In the genomic region with DNA sequence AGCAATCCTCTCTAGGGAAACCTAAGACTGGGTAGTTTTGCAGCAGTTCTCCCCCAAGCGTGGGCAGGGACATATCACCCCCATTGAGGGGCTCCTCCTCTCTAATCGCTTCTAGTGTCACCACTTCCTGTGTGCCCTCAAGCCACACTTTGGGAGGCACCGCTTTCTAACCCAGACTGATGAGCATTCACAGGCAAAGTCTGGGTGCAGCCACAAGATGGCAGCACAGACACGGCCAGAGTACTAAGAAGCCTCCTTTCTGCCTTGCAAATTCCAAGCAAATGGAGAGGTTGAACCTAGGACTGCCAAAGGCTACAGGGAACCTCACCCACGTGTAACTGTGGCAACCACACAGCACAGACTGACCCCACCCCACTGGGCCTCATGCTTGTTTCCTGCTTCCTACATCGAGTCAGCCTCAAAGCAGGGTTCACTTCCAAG, we compare ENCODE assay signal across 7 mouse cellular contexts. TPM values are rescaled to one million over a fixed set of nuclear protein-coding genes. Genes with fewer than 3 reads are reported as not detected.
DNase-seq lines count a peak whose midpoint lies in the region; ATAC-seq lines count a peak whose summit lies in the region.

No protein-coding gene starts in this region.

- DNase-seq in adipocyte (ENCODE audit: low spot score) = peak; percentile 91
- peak; percentile 79 for DNase-seq in gastrocnemius, postnatal 10 days
- DNase-seq in left cerebral cortex, postnatal 25 days (ENCODE audit: low spot score in 2 of 2) = peak; percentile 76 to 89
- DNase-seq in mesoderm, embryonic 11.5 days (ENCODE audit: low read depth, low spot score) = peak; percentile 91
- peak; percentile 76 for DNase-seq in right cerebral cortex, postnatal 4 days

- intact Hi-C loops in left cerebral cortex, postnatal 25 days (cut with DNase I) = loop anchor here (1.0 to 5.0 kb wide), 3 partner anchors 35 to 79 kb away; a partner anchor contains a TSS

- peak; percentile 57 for ATAC-seq in common myeloid progenitor, adult 5-6 weeks (replicated peaks; ENCODE audit: low read depth, poor library complexity, severe bottlenecking)
- ATAC-seq in inflammation-experienced regulatory T-cells, adult 6 months = peak; percentile 76

RNA-seq across cellular contexts. Expression of a gene that starts 3.3 kb away (rescaled TPM):
- total RNA-seq in common myeloid progenitor, adult 5-6 weeks (2017) = 15.7 and 18.1 TPM in 2 replicates
- 1 to 10 TPM; 1.9 to 2.9 TPM for total RNA-seq in gastrocnemius, postnatal 10 days (2021)
- polyA plus RNA-seq in inflammation-experienced regulatory T-cells, adult 6 months (2017; shearing (Covaris generic)) = 10 to 100 TPM; 55.3 to 73.9 (median 67.2) TPM
- 1 to 10 TPM; 1.9 to 2.3 TPM for total RNA-seq in left cerebral cortex, postnatal 25 days (2021)

RNA-seq across cellular contexts. Expression of a gene that starts 12.8 kb away (rescaled TPM):
- total RNA-seq in common myeloid progenitor, adult 5-6 weeks (2017) = 0.39 and 2.2 TPM in 2 replicates
- 10 to 100 TPM; 14.9 to 17.4 TPM for total RNA-seq in gastrocnemius, postnatal 10 days (2021)
- polyA plus RNA-seq in inflammation-experienced regulatory T-cells, adult 6 months (2017; shearing (Covaris generic)) = 1 to 10 TPM in 1 of 3 experiments, under 1 TPM in 2; 0.54 to 1.2 (median 0.59) TPM
- total RNA-seq in left cerebral cortex, postnatal 25 days (2021) = 10 to 100 TPM; 21.7 to 30.7 TPM

RNA-seq across cellular contexts. Expression of a gene that starts 17.9 kb away (rescaled TPM):
- 28.8 and 47.4 TPM in 2 replicates for total RNA-seq in common myeloid progenitor, adult 5-6 weeks (2017)
- 10 to 100 TPM; 31.1 to 40.5 TPM for total RNA-seq in gastrocnemius, postnatal 10 days (2021)
- 10 to 100 TPM; 46.6 to 50.3 (median 47.0) TPM for polyA plus RNA-seq in inflammation-experienced regulatory T-cells, adult 6 months (2017; shearing (Covaris generic))
- 10 to 100 TPM; 50.8 to 51.8 TPM for total RNA-seq in left cerebral cortex, postnatal 25 days (2021)

RNA-seq across cellular contexts. Expression of a gene that starts 21.1 kb away (rescaled TPM):
- not detected in 2 replicates for total RNA-seq in common myeloid progenitor, adult 5-6 weeks (2017)
- not detected for total RNA-seq in gastrocnemius, postnatal 10 days (2021)
- polyA plus RNA-seq in inflammation-experienced regulatory T-cells, adult 6 months (2017; shearing (Covaris generic)) = not detected
- total RNA-seq in left cerebral cortex, postnatal 25 days (2021) = under 1 TPM in 1 of 2 experiments, not detected in 1; 0.23 TPM

RNA-seq across cellular contexts. Expression of a gene that starts 25.2 kb away (rescaled TPM):
- not detected in 2 replicates for total RNA-seq in common myeloid progenitor, adult 5-6 weeks (2017)
- not detected for total RNA-seq in gastrocnemius, postnatal 10 days (2021)
- not detected for polyA plus RNA-seq in inflammation-experienced regulatory T-cells, adult 6 months (2017; shearing (Covaris generic))
- not detected for total RNA-seq in left cerebral cortex, postnatal 25 days (2021)

Comparison
In these comparisons a context has a peak if more than half of its experiments do, and no peak if none do; other contexts are left out.
1. Peak in every context shown above with its lines: DNase-seq and ATAC-seq.